Mouse (Mus musculus): ENCODE data around the gene March2. TPM values are rescaled to one million over a fixed set of nuclear protein-coding genes. Genes with fewer than 3 reads are reported as not detected.
"Not testable (repeated sequence)": the region's sequence is repeated elsewhere in the genome, so short reads cannot be mapped to it uniquely, and the experiment has no call there.

March2 gene
- total and polyA plus RNA-seq, 3 experiments: 136 to 182 (median 147) TPM

DNA sequence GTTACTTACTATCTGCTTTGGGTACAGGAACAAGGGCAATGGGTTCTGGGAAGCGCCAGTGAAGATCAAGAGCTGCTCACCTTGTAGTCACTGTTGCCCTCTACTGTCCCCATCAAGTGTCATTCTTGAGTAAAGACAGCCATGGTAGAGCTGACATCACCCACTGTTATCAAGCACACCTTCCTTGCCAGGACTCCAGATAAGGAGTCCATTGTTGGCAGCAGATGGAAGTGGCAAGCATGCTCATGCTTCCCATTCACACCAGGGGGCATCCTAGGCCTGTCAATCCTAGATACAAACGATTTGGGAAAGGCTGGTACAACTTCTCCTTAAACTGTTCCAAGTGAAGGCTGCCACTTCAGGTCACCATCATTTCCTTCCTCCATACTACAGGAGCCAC lies 27.5 kb upstream of the March2 start:
- H3K27me3 ChIP-seq (ENCODE audit: control insufficient read depth, insufficient read depth, low read length): no peaks in the 10 kb centered on the region
- 34% methylated on average over 2 of the region's 2 CpGs for WGBS
- intact Hi-C loops (cut with DNase I): loop anchor here (1.0 to 5.0 kb wide), 2 partner anchors 56 to 309 kb away; no protein-coding TSS in a partner anchor
- no peak overlapping the region for H3K4me3 ChIP-seq
- H3K36me3 ChIP-seq (ENCODE audit: control insufficient read depth, insufficient read depth, low read length): peaks cover 7% of the 10 kb centered on the region
- no peak overlapping the region for H3K9ac ChIP-seq (ENCODE audit: low read depth, low read length)
- peak overlapping the region; percentile 40; the same call in 1 of the 2 replicates for H3K27ac ChIP-seq
- no peaks in the 10 kb centered on the region for H3K79me2 ChIP-seq (replicated peaks; ENCODE audit: control insufficient read depth, insufficient read depth, low read length)
- TF ChIP-seq CTCF (IDR thresholded peaks at IDR 0.05): peak; percentile 86
- peak; percentile 35; the same call in 1 of the 2 replicates for TF ChIP-seq POLR2A (IDR thresholded peaks at IDR 0.05; ENCODE audit: insufficient read depth, low read depth, low read length)
- TF ChIP-seq EP300 (IDR thresholded peaks at IDR 0.05; ENCODE audit: insufficient read depth, low read depth, low read length): peak; percentile 97
- peaks cover 11% of the 10 kb centered on the region for H3K4me1 ChIP-seq (ENCODE audit: control insufficient read depth, insufficient read depth, low read length)
- peak; percentile 60 to 74 for DNase-seq

DNA sequence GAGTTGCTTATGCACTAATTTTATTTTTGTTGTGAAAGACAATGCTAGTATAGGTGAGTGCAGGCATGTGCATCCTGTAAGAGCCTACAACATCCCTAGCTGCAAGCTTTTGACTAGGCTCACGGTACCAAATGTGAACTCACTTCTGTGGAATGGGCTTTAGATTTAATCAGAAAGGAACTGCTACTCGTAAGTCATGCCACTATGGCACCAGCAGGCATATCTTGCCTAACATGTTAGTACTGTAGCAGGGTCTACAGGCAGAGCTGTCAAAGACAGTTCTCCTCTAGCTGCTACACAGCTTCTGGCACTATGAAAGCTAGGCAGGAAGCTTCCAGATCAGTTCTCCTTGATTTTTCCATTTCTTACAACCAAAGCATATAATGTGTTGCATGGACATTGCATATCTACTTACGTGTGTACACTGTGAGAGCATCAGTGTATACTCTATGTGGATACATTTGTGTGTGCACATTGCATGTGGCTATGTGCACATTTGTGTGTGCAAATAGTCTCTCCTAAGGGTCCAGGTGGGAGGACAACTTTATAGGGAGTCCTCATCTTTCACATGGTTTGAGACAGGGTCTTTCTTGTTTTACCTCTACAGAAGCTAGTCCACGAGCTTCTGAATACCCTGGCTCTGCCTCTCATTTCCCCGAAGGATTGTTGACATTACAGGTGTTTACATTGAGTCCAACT lies 26.4 kb upstream of the March2 start:
- peaks cover 5% of the 10 kb centered on the region for H3K4me1 ChIP-seq (ENCODE audit: control insufficient read depth, insufficient read depth, low read length)
- intact Hi-C loops (cut with DNase I): loop anchor here (5.0 kb wide), 1 partner anchor 308 kb away; no protein-coding TSS in a partner anchor
- no peak overlapping the region for H3K27ac ChIP-seq
- no peak overlapping the region for H3K9ac ChIP-seq (ENCODE audit: low read depth, low read length)
- no peaks in the 10 kb centered on the region for H3K79me2 ChIP-seq (replicated peaks; ENCODE audit: control insufficient read depth, insufficient read depth, low read length)
- TF ChIP-seq CTCF (IDR thresholded peaks at IDR 0.05) (no peak), EP300 (IDR thresholded peaks at IDR 0.05; ENCODE audit: insufficient read depth, low read depth, low read length) (no peak), POLR2A (IDR thresholded peaks at IDR 0.05; ENCODE audit: insufficient read depth, low read depth, low read length) (no peak)
- H3K4me3 ChIP-seq: no peak overlapping the region
- H3K36me3 ChIP-seq (ENCODE audit: control insufficient read depth, insufficient read depth, low read length): peaks cover 5% of the 10 kb centered on the region
- WGBS: 83% methylated on average over 5 of the region's 5 CpGs
- DNase-seq: no peak
- H3K27me3 ChIP-seq (ENCODE audit: control insufficient read depth, insufficient read depth, low read length): no peaks in the 10 kb centered on the region

DNA sequence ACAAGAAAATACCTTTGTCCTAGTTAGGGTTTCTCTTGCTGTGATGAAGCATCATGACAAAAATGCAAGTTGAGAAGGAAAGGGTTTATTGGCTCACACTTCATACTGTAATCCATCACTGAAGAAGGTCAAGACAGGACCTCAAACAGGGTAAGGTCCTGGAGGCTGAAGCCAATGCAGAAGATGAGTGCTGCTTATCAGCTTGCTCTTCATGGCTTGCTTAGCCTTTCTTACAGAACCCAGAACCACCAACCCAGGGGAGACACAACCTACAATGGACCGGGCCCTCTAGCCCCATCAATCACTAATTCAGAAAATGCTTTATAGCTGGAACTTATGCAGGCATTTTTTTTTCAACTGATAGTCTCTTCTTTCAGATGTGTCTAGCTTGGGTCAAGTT lies 23.9 kb upstream of the March2 start:
- intact Hi-C loops (cut with DNase I): no loop called here
- WGBS: 100% methylated on average over 1 of the region's 1 CpGs
- no peak overlapping the region for H3K4me3 ChIP-seq
- H3K27me3 ChIP-seq (ENCODE audit: control insufficient read depth, insufficient read depth, low read length): no peaks in the 10 kb centered on the region
- H3K9ac ChIP-seq (ENCODE audit: low read depth, low read length): no peak overlapping the region
- no peak for DNase-seq
- TF ChIP-seq EP300 (IDR thresholded peaks at IDR 0.05; ENCODE audit: insufficient read depth, low read depth, low read length) (no peak), CTCF (IDR thresholded peaks at IDR 0.05) (no peak), POLR2A (IDR thresholded peaks at IDR 0.05; ENCODE audit: insufficient read depth, low read depth, low read length) (no peak)
- H3K79me2 ChIP-seq (replicated peaks; ENCODE audit: control insufficient read depth, insufficient read depth, low read length): no peaks in the 10 kb centered on the region
- H3K27ac ChIP-seq: no peak overlapping the region
- H3K4me1 ChIP-seq (ENCODE audit: control insufficient read depth, insufficient read depth, low read length): peaks cover 5% of the 10 kb centered on the region
- H3K36me3 ChIP-seq (ENCODE audit: control insufficient read depth, insufficient read depth, low read length): peaks cover 5% of the 10 kb centered on the region

DNA sequence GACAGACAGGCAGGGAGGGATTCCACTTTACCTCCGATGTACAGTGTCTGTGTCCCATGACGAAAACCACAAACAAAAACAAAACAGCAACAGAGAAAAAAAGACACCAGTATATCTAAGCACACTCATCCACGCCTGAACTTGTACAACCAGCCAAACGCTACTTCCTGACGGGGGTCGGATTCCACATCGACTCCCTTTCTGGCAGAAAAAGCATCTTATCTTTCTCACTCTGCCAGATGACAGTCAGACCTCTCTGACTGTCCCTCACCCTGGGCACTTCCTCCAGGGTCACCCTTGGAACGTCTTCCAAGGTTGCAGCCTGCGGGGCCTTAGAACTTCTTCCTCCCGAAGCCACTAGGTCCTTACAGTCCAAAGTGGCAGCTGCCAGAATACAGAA lies 15.1 kb upstream of the March2 start:
- H3K4me3 ChIP-seq; H3K36me3 ChIP-seq (ENCODE audit: control insufficient read depth, insufficient read depth, low read length); DNase-seq; H3K27ac ChIP-seq; intact Hi-C loops (cut with DNase I); H3K4me1 ChIP-seq (ENCODE audit: control insufficient read depth, insufficient read depth, low read length); H3K27me3 ChIP-seq (ENCODE audit: control insufficient read depth, insufficient read depth, low read length); H3K9ac ChIP-seq (ENCODE audit: low read depth, low read length); H3K79me2 ChIP-seq (replicated peaks; ENCODE audit: control insufficient read depth, insufficient read depth, low read length): not testable (repeated sequence)
- WGBS: 41% methylated on average over 10 of the region's 10 CpGs

DNA sequence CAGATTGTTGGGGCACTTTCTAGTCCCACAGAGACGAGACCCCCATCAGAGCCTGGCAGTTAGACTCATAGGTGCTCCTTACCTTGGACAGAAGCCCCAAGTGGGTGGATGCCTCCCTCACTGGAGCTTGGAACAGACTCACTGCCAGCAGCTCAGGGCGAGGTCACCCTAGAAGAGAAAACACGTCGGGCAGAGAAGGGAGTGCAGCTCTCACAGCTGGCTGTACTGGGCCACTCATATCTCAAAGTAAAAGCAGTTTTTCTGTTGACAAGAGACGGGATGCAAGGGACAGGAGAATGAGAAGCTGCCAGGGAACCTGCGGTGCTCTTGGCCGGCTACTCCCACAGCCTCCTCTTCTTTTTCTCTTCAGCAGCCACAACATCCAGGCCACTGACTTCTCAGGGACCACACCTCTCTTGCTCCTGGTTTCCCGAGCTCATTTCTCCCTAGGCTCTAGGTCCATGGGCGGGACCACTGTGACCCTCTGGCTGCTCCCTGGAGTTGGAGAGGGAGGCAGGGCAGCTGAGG lies 14.2 kb upstream of the March2 start:
- 19% methylated on average over 9 of the region's 9 CpGs for WGBS
- H3K79me2 ChIP-seq (replicated peaks; ENCODE audit: control insufficient read depth, insufficient read depth, low read length); H3K4me1 ChIP-seq (ENCODE audit: control insufficient read depth, insufficient read depth, low read length); H3K4me3 ChIP-seq; H3K27ac ChIP-seq; H3K36me3 ChIP-seq (ENCODE audit: control insufficient read depth, insufficient read depth, low read length); H3K27me3 ChIP-seq (ENCODE audit: control insufficient read depth, insufficient read depth, low read length); H3K9ac ChIP-seq (ENCODE audit: low read depth, low read length); intact Hi-C loops (cut with DNase I): not testable (repeated sequence)
- peak in 1 of 2 experiments; percentile 19 for DNase-seq

DNA sequence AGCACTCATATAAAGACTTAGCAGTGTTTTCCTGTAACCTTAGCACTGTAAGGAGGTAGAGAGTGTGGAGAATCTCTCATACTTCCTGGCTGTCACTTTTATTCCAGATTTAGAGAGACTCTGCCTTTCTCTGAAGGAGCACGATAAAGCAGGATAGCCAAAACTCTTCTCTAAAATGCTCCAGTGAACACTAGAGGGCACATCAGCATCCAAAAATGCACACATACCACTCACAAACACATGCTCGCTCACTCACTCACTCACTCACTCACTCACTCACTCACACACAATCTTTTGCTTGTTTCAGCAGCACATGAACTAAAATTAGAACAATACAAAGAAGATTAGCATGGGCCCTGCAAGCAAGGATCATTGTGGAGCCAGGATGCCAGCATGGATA lies 10.7 kb upstream of the March2 start:
- intact Hi-C loops (cut with DNase I): no loop called here
- no peaks in the 10 kb centered on the region for H3K36me3 ChIP-seq (ENCODE audit: control insufficient read depth, insufficient read depth, low read length)
- H3K27ac ChIP-seq: no peak overlapping the region
- TF ChIP-seq CTCF (IDR thresholded peaks at IDR 0.05) (peak; percentile 61), EP300 (IDR thresholded peaks at IDR 0.05; ENCODE audit: insufficient read depth, low read depth, low read length) (no peak), POLR2A (IDR thresholded peaks at IDR 0.05; ENCODE audit: insufficient read depth, low read depth, low read length) (no peak)
- H3K79me2 ChIP-seq (replicated peaks; ENCODE audit: control insufficient read depth, insufficient read depth, low read length): no peaks in the 10 kb centered on the region
- no peak overlapping the region for H3K9ac ChIP-seq (ENCODE audit: low read depth, low read length)
- DNase-seq: no peak
- 50% methylated on average over 2 of the region's 2 CpGs for WGBS
- H3K27me3 ChIP-seq (ENCODE audit: control insufficient read depth, insufficient read depth, low read length): no peaks in the 10 kb centered on the region
- peaks cover 2% of the 10 kb centered on the region; the same call in 1 of the 2 replicates for H3K4me1 ChIP-seq (ENCODE audit: control insufficient read depth, insufficient read depth, low read length)
- no peak overlapping the region for H3K4me3 ChIP-seq

All from heart, adult 2 months (tissue).